Mouse (Mus musculus): Measurements from ENCODE around the gene Usp48. TPM values are rescaled to one million over a fixed set of nuclear protein-coding genes. Genes with fewer than 3 reads are reported as not detected.
A peak's percentile ranks its signal among the peaks of the same experiment; 100 is the strongest.
"Not testable (repeated sequence)": the region's sequence is repeated elsewhere in the genome, so short reads cannot be mapped to it uniquely, and the experiment has no call there.

Usp48 gene
- 140 and 171 TPM in 2 replicates for total RNA-seq (2017)

DNA sequence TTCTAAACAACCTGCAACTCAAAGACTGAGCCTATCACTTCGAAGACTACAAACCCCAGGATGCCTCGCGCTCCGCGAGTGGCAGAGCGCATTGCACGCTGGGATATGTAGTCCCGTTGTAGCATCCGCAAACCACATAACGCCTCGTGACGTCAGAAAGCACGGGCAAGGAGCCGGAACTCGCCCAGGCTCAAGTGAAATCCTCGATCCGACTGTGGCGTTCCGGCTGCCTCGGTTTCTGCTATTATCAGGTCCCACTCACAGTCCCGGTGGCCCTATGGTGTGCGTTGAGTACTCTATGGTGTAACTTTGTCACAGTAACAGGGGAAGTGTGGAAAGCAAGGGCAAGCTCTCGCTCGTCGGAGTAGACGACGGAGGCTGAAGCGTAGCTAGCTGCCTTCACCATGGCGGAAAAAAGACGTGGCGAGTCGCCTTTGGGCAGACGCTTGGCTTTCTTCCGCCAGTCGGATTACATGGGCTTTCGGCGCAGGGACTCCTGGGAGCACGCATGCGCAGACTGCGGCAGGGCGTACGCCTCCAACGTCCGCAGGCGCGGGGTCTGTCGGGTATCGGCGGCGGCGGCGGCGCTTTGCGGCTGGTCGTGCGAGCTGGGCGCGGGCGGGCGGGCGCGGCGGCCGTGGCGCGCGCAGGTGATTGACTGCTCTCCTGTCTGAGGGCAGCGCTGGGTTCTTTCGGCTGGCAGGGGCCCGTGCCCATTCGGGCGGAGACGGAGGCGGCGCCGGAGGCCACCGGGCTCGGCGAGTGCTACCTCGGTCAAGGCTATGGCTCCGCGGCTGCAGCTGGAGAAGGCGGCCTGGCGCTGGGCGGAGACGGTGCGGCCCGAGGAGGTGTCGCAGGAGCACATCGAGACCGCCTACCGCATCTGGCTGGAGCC lies at the start of gene Usp48:
Gene Usp48 (plus strand): TSS at position 155 of the 895 bp plus-strand sequence.
- peak; percentile 95 to 97 for ATAC-seq (replicated peaks in 1 of 2; ENCODE audit: insufficient read depth in 1 of 2, low FRiP score in 2 of 2, low TSS enrichment in 1 of 2, low read depth in 1 of 2, poor library complexity in 2 of 2, severe bottlenecking in 2 of 2)

DNA sequence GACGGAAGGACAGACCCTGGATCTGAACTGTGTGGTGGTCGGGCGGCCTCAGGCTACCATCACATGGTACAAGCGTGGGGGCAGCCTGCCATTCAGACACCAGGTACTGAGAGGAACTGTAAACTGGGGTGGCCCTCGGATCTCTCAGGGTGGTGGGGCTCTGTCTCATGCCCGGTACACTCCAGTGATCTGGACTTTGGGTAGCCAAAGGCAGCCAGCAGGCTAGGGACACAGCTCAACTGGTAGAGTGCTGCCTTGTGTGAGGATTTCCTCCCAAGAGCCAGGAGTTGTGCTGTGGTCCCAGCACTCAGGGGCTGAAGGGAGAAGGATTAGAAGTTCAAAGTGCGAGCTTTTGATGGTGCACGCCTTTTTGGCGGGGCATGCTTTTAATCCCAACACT lies 48.0 kb upstream of the Usp48 start:
- no peak for ATAC-seq (replicated peaks in 1 of 2; ENCODE audit: insufficient read depth in 1 of 2, low FRiP score in 2 of 2, low TSS enrichment in 1 of 2, low read depth in 1 of 2, poor library complexity in 2 of 2, severe bottlenecking in 2 of 2)

DNA sequence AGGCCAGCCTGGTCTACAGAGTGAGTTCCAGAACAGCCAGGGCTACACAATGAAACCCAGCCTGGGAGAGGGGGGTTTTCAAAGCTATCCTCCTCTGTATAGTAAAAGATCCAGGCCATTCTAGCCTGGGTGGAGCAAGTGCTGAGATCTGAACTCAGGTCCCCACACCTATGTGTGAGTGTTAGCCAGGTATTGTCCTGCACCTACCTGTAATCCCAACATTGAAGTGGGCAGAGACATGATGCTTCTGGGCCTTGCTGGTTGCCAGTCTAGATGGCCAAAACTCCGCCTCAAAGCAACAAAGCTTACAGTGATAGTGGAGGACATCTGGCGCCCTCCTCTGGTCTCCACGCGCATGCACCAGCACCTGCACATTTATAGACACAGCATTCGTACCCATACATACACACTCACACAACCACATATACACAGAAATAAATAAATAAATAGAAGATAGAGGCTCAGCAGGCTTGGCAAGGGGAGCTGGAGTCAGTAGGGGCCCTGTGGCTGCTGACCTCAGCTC lies 47.5 kb upstream of the Usp48 start:
- 0 out of 4 replicates have a peak, but pooled peaks have one; percentile 43 to 46 for ATAC-seq (replicated peaks in 1 of 2; ENCODE audit: insufficient read depth in 1 of 2, low FRiP score in 2 of 2, low TSS enrichment in 1 of 2, low read depth in 1 of 2, poor library complexity in 2 of 2, severe bottlenecking in 2 of 2)

DNA sequence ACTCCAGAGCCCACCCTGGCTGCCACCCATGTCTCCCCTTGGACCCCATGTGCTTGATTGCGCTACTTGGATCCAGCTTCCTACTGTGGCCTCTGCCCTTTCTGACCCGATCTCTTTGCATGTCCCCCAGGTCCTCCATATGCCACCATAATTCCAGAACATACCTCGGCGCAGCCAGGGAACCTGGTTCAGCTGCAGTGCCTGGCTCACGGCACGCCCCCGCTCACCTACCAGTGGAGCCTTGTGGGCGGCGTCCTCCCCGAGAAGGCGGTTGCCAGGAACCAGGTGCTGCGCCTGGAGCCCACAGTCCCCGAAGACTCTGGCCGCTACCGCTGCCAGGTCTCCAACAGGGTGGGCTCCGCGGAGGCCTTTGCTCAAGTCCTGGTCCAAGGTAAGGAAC lies 40.1 kb upstream of the Usp48 start:
- no peak for ATAC-seq (replicated peaks in 1 of 2; ENCODE audit: insufficient read depth in 1 of 2, low FRiP score in 2 of 2, low TSS enrichment in 1 of 2, low read depth in 1 of 2, poor library complexity in 2 of 2, severe bottlenecking in 2 of 2)

DNA sequence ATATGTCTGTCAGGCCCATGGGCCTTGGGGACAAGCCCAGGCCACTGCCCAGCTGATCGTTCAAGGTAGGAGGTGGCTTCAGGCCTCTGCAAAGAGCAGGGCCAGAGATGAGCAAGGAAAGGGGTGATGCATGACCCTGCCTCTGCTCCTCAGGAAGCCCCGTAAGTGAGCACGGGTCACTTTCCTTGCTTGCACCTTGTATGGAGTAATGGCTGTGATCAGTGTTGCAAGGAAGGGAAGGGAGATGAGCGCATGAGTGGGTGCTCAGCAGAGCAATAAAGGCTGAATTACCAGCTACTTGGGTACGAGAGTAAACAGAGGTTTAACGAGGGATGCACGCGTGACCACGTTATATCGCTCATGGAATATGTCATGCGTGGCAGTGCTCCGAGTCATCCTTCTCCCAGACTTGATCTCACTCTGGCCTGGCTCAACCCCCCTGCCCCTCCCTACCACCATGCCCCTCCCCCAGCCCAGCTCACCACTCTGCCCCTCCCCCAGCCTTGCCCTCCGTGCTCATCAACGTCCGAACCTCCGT lies 36.8 kb upstream of the Usp48 start:
- no peak for ATAC-seq (replicated peaks in 1 of 2; ENCODE audit: insufficient read depth in 1 of 2, low FRiP score in 2 of 2, low TSS enrichment in 1 of 2, low read depth in 1 of 2, poor library complexity in 2 of 2, severe bottlenecking in 2 of 2)

DNA sequence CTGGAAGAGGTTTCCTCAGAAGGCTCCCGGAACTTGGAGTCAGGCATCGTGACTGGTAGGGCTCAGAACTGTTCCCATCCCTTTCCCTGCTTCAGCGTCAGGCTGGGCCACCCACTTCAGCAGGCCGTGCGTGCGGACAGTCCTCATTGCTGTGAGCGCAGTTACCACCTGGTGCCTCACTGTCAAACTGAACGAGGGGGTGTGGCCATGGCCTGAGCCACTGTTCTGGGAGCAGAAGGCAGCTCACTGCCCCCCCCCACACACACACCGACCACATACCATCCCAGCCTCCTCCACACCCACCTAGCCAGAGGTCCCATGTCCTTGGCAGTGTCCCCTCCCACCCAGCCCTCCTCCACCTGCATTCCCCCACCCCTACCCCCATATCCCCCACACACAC lies 23.7 kb upstream of the Usp48 start:
- ATAC-seq (replicated peaks in 1 of 2; ENCODE audit: insufficient read depth in 1 of 2, low FRiP score in 2 of 2, low TSS enrichment in 1 of 2, low read depth in 1 of 2, poor library complexity in 2 of 2, severe bottlenecking in 2 of 2) = no peak

DNA sequence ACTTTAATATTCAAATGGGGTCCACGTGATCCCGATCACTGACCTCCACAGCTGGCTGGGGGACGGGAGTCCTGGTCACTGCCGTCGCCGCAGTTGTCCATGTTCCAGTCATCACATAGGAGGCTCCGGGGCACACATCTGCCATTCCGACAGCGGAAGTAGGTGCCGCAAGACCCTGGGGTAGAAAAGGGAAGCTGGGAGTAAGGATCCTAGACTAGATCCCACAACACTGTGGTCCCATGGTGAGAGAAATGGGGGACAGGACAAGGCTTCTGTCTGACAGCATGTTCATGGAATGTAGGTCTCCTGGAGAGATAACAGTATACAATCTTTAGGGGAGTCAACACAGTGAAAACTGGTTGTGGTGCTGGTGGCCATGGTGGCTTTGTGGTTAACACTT lies 19.1 kb upstream of the Usp48 start, which contains the start of gene Ldlrad2:
Gene Ldlrad2 (minus strand): TSS at position 101 of the 400 bp plus-strand sequence.
- no peak for ATAC-seq (replicated peaks in 1 of 2; ENCODE audit: insufficient read depth in 1 of 2, low FRiP score in 2 of 2, low TSS enrichment in 1 of 2, low read depth in 1 of 2, poor library complexity in 2 of 2, severe bottlenecking in 2 of 2)

DNA sequence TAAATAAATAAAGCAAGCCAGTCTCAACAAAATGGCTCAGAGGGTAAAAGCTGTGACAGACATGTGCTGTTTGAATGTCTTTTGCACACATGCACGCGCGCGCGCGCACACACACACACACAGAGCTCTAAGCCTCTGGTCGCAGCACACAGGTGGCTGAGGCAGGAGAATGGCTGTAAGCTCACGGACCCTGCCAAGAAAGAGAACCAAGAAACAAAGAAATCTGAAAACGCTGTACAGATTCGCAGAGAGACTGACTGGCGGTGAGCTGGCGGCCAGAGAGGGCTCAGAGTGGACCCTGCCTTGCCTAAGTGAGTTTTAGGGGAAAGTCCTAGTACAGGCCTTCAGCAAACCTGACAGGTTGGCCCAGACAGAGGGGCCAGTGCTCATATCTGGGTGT lies 16.1 kb upstream of the Usp48 start:
- ATAC-seq (replicated peaks in 1 of 2; ENCODE audit: insufficient read depth in 1 of 2, low FRiP score in 2 of 2, low TSS enrichment in 1 of 2, low read depth in 1 of 2, poor library complexity in 2 of 2, severe bottlenecking in 2 of 2) = no peak

DNA sequence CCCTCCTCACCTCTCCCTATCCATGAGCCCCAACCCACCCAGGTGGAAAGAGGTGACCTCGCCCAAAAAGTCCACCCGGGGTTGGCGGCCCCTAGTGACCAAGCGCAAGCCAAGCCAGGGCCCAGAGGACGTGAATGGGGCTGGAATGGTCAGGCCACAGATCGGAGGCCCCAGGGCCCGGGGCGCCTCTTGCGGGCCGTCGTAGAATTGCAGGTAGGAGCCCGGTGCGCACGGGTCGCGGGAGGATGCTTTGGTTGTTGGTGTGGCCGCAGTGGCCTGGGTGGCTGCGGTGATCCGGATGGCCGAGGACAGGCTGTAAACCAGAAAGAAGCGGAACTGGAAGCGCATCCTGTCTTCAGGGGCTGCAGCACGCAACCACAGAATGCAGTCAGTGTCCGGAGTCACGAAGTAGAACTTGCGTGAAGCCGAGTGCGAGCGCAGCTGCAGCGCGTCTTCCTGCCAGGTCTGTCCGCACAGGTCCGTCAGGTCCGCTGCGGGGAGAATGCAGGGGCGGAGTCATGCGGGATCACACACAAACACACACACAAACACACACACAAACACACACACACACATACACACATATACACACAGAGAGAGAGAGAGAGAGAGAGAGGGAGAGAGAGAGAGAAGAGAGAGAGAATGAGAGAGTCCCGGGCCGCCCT lies 15.2 kb upstream of the Usp48 start:
- peak; percentile 49 to 82; a peak in 3 of 4 replicates for ATAC-seq (replicated peaks in 1 of 2; ENCODE audit: insufficient read depth in 1 of 2, low FRiP score in 2 of 2, low TSS enrichment in 1 of 2, low read depth in 1 of 2, poor library complexity in 2 of 2, severe bottlenecking in 2 of 2)

DNA sequence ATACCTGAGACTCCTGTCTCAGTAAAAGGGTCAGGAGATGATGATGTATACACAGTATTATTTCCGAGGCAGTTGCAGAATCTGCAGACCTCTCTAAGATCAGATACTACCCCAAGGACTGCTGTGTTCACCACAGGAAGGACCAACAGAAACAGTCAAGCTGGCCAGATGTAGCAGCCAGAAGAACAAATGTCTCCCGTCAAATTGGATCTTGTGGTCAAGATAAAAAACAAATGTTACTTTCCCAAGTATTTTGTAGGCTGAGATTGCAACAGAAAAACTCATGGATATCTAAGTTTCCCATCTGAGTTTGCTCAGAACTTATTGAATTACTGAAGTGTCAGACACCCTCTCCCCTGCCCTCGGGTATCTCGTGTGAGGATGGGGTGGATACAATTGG lies 13.8 kb upstream of the Usp48 start:
- no peak for ATAC-seq (replicated peaks in 1 of 2; ENCODE audit: insufficient read depth in 1 of 2, low FRiP score in 2 of 2, low TSS enrichment in 1 of 2, low read depth in 1 of 2, poor library complexity in 2 of 2, severe bottlenecking in 2 of 2)

DNA sequence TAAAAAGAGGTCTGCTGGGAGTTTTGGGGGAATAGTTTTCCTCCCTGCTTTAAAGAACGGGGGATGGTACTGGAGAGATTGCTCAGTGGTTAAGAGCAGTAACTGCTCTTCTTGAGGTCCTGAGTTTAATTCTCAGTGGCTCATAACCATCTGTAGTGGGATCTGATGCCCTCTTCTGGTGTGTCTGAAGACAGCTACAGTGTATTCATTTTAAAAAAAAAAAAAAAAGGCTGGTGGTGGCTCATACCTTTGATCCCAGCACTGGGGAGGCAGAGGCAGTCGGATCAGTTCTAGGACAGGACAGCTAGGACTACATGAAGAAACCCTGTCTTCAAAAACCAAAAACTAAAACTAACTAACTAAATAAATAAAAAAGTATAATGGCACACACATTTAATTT lies 13.3 kb upstream of the Usp48 start:
- ATAC-seq (replicated peaks in 1 of 2; ENCODE audit: insufficient read depth in 1 of 2, low FRiP score in 2 of 2, low TSS enrichment in 1 of 2, low read depth in 1 of 2, poor library complexity in 2 of 2, severe bottlenecking in 2 of 2) = no peak

DNA sequence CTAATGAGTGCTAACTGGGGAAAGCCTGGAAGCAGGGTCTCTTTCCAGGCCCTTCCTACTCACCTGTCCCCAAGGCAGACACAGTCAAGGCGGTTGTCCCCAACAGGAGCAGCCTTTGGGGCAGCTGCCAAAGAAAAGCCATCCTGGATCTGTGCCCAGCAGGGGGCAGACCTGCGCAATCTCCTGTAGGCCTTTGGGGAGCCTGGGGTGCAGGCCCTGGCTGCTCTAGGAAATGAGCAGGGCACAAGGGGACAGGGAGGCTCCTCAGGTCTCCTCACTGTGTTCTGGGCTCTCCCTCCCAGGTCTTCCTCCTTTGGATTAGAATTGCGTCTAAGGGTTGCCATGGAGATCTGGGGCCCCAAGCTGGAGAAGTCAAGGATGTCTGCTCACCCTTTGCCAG lies 11.7 kb upstream of the Usp48 start:
- ATAC-seq (replicated peaks in 1 of 2; ENCODE audit: insufficient read depth in 1 of 2, low FRiP score in 2 of 2, low TSS enrichment in 1 of 2, low read depth in 1 of 2, poor library complexity in 2 of 2, severe bottlenecking in 2 of 2) = no peak

DNA sequence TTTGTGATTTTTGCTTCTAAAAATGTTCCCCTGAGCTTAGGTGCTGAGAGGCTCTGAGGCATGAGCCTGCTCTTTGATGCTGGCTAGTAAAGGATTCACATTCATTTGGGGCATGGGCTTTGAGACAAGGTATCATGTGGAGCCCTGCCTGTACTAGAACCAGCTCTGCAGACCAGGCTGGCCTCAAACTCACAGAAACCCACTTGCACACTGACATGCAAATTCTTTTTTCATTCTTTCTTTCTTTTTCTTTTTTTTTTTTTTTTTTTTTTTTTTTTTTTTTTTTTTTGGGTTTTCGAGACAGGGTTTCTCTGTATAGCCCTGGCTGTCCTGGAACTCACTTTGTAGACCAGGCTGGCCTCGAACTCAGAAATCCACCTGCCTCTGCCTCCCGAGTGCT lies 4.5 kb upstream of the Usp48 start:
- not testable (repeated sequence) for ATAC-seq (replicated peaks in 1 of 2; ENCODE audit: insufficient read depth in 1 of 2, low FRiP score in 2 of 2, low TSS enrichment in 1 of 2, low read depth in 1 of 2, poor library complexity in 2 of 2, severe bottlenecking in 2 of 2)

DNA sequence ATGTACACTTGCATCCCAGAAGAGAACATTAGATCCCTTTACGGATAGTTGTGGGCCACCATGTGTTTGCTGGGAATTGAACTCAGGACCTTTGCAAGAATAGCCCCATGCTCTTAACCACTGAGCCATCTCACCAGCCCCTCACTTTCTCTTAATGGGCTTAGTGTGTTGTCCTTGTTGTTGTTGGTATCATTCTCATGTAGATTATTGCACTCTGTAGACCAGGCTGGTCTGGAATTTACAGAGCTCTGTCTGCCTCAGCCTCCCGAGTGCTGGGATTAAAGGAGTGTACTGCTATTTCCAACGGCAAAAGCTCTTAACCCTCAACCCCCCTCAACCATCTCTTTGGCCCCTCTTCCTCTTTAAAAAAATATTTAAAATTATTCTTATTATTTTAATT lies 4.0 kb upstream of the Usp48 start:
- ATAC-seq (replicated peaks in 1 of 2; ENCODE audit: insufficient read depth in 1 of 2, low FRiP score in 2 of 2, low TSS enrichment in 1 of 2, low read depth in 1 of 2, poor library complexity in 2 of 2, severe bottlenecking in 2 of 2) = no peak

DNA sequence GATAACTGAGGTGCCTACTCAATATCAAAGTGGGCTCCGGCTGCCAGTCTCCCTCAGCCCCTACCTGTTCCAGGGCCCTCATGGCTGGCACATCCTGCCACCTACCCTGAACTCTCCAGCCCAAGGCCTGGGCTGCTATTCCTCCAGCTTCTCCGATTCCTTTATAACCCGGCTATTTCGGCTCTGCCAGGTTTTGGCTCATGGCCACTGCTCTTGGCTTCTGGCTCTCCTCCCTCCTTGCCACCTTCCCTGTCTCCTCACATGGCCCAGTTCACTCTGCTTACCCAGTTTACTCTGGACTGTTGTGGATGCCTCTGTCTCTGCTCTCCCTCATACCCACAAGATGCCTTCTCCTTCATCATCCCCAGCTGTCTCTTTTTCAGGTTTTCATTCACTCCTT lies 2.6 kb upstream of the Usp48 start:
- ATAC-seq (replicated peaks in 1 of 2; ENCODE audit: insufficient read depth in 1 of 2, low FRiP score in 2 of 2, low TSS enrichment in 1 of 2, low read depth in 1 of 2, poor library complexity in 2 of 2, severe bottlenecking in 2 of 2) = no peak

DNA sequence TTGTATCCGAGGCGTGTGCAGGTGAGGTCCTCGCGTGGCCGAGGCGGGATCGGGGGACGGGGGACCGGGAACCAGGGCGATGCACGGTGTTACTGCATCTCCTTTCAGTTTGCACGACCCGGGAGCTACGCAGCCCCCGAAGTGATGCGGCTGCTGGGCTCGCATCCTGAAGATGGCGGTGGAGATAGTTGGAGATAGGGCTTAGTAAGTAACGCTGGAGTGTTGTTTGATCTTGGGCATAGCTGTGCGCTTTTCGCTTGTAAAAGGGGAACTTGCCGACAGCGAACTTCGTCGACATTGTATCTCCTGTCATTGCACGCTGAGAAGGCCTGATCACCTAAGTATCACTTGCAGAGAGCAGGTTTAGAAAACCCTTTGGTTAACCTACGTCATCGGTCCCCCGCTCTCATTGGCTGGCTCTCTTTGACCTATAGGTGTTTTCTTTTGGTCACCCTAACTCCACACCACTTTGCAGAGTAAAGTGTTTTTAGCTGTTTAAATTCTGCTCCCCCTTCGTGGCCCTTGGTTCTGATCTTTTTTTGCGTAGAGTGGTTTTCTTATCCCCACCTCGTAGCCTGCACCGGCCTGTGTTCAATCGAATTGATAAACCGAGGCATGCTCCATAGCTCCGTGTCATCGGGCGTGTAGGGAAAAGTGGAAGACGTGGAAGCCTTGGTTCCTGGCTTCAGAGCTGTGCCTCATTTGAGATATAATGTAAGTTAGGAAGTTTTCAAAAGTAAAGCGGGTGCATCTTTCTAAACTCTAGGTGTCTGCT lies 1.1 kb downstream of the Usp48 start:
- ATAC-seq (replicated peaks in 1 of 2; ENCODE audit: insufficient read depth in 1 of 2, low FRiP score in 2 of 2, low TSS enrichment in 1 of 2, low read depth in 1 of 2, poor library complexity in 2 of 2, severe bottlenecking in 2 of 2) = peak; percentile 20; a peak in 3 of 4 replicates

DNA sequence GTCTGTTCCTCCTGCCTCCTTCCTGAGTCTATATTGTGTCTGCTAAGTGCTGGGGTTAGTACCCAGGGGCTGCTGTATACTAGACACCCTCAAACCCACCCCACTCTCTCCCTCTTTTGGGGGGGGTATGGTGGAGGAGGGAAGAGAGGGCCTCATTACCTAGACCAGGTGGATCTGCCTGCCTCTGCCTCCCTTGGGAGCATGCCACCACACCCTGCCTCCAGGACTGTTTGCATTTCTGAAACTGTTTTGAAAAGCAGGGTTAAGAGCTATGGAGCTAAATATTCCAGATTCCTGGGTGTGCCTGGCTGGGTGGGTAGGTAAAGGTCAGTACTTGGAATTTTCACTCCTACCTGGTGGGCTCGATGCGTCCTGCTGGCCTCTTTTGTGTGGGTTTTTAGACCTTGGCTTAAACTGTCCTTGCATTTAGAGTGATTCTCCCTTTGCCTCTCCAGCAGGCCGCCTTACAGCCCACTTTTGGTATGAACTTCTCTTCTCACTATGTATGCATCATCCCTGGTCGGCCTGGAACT lies 3.6 kb downstream of the Usp48 start:
- ATAC-seq (replicated peaks in 1 of 2; ENCODE audit: insufficient read depth in 1 of 2, low FRiP score in 2 of 2, low TSS enrichment in 1 of 2, low read depth in 1 of 2, poor library complexity in 2 of 2, severe bottlenecking in 2 of 2) = no peak
